ENCODE assay signal across 9 mouse cellular contexts in the genomic region with DNA sequence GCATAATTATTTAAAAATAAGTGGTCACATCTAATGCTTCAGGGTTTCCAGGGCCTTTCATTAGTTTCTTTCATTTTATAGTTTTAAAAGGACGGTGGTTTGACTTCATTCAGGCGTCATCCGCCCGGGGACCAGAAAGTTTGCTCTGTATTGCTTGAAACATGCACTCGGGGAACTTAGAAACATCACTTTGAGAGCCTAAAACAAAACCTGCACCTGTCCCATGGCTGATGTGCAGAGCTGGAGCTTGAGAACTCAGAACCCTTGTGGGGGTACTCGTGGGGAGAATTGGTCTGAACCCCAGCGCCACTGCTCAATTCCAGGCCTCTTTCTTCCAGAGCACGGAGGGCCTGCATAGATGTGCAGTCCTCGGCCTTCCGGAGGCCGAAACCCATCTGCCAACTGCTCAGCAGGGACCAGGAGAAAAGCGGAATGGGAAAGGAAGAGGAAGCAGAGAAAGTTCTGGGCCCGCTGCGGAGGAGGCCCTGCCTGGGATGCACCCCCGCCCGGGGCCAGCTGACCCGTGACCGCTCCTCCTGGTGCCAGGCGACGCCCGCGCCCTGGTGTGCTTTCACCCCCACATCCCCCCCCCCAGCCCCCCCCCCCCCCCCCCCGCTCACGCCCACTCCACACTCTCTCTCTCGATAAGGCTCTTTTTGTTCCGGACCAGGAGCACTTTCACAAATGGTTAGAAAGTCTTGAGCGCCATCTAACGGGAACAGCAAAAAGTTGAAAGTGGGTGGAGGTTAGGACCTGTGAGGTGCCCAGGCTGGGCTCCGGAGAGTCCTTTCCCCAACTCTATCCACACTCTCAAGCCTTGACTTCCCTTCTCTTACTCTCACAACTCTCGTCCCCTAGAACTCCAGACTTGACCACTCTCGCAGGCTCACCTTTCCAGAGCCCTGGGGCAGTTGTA. TPM values are rescaled to one million over a fixed set of nuclear protein-coding genes. Genes with fewer than 3 reads are reported as not detected.
DNase-seq lines count a peak whose midpoint lies in the region; ATAC-seq and TF ChIP-seq lines count a peak whose summit lies in the region.
"Had no signal": no experiment of that assay in that cellular context is flagged by ENCODE, and none has a peak within 500 bp of the region (broad histone marks: within the 10 kb centered on the region; RNA-seq: fewer than 3 reads in every experiment).

No protein-coding gene starts in this region.

- peaks cover 89% of the 10 kb centered on the region for H3K27me3 ChIP-seq in liver, embryonic 15.5 days

- H3K4me1 ChIP-seq in liver, embryonic 15.5 days (replicated peaks) = no peaks in the 10 kb centered on the region
- H3K4me1 ChIP-seq in olfactory bulb, adult 2 months (ENCODE audit: control insufficient read depth, insufficient read depth, low read length) = peaks cover 17% of the 10 kb centered on the region

- ATAC-seq in liver, embryonic 15.5 days (ENCODE audit: insufficient read depth) = no peak

- no peak overlapping the region for H3K9ac ChIP-seq in liver, embryonic 15.5 days

- WGBS in liver, embryonic 15.5 days (ENCODE audit: insufficient replicate concordance) = under 1% methylated on average over 26 of the region's 31 CpGs
- 8% methylated on average over 29 of the region's 31 CpGs for WGBS in olfactory bulb, adult 2 months

- peak overlapping the region; percentile 12; the same call in 1 of the 2 replicates for H3K4me3 ChIP-seq in liver, embryonic 15.5 days (replicated peaks)
- peak overlapping the region; percentile 22 for H3K4me3 ChIP-seq in olfactory bulb, adult 2 months (ENCODE audit: insufficient read depth, low read depth, low read length)
- H3K4me3 ChIP-seq: myocyte had no signal

- no peaks in the 10 kb centered on the region for H3K9me3 ChIP-seq in liver, embryonic 15.5 days (replicated peaks)

- peak overlapping the region; percentile 54 for H3K4me2 ChIP-seq in liver, embryonic 15.5 days

- no peaks in the 10 kb centered on the region for H3K36me3 ChIP-seq in liver, embryonic 15.5 days (replicated peaks)

- H3K27ac ChIP-seq in liver, embryonic 15.5 days (replicated peaks) = no peak overlapping the region
- H3K27ac ChIP-seq in olfactory bulb, adult 2 months (ENCODE audit: insufficient read depth, low read depth, low read length) = no peak overlapping the region

- TF ChIP-seq CTCF in olfactory bulb, adult 2 months (IDR thresholded peaks at IDR 0.05; ENCODE audit: insufficient read depth, low read depth, low read length) = peak; percentile 36; the same call in 1 of the 2 replicates

- DNase-seq in right cerebral cortex, adult 18-20 months = peak; percentile 74
- no peak for DNase-seq in right cerebral cortex, postnatal 4 days
- peak; percentile 44 for DNase-seq in cerebellum, adult 9-11 months
- peak; percentile 24 for DNase-seq in heart, adult 8-10 months (ENCODE audit: low spot score)
- DNase-seq in kidney, adult 9 months = peak; percentile 86
- DNase-seq in spleen, adult 18-20 months = no peak

- TF ChIP-seq POLR2A in olfactory bulb, adult 2 months (IDR thresholded peaks at IDR 0.05; ENCODE audit: insufficient read depth, low read depth, low read length) = no peak

RNA-seq across cellular contexts. Expression of a gene that starts 18.7 kb away (rescaled TPM):
- total RNA-seq in heart, adult 8-10 months (2022) = under 1 TPM in 1 of 4 experiments, not detected in 3; 0.09 TPM
- polyA plus RNA-seq in liver, embryonic 15.5 days (2015; fragmentation: Nextera tagmentation; extraction: Ambion mirVana) = 0.02 and 0.03 TPM in 2 replicates
- not detected in 2 replicates for polyA plus RNA-seq in olfactory bulb, adult 2 months (2012; ENCODE audit: insufficient read depth, insufficient read length, low replicate concordance, missing spikeins)
- polyA plus RNA-seq: myocyte had no signal

Comparison
In these comparisons a context has a peak if more than half of its experiments do, and no peak if none do; other contexts are left out.
1. DNase-seq: peak in right cerebral cortex, adult 18-20 months (single experiment), cerebellum, adult 9-11 months (single experiment), heart, adult 8-10 months (single experiment) and kidney, adult 9 months (single experiment); none in right cerebral cortex, postnatal 4 days (single experiment) and spleen, adult 18-20 months (0 of 2).